Mouse (Mus musculus) large intestine, adult 2 months (tissue): Measurements from ENCODE around the gene Intu. TPM values are rescaled to one million over a fixed set of nuclear protein-coding genes. Genes with fewer than 3 reads are reported as not detected.

ENCODE experiments used
- DNase-seq: peaks from one replicate; pipeline ENCODE4 v3.0.0-alpha.2; 2012; ENCODE audit warnings: low read depth, low spot score
- WGBS: fragments of 180-500 bp; shearing (Covaris S2); methylation state at CpG from one replicate; pipeline ENCODE4 v1.1.7; 2018; 5-methylcytosine and 5-hydroxymethylcytosine counted together
- polyA plus RNA-seq: library from polyadenylated mRNA; depleted of rRNA; stranded (reverse); fragments of >200 nt; gene quantifications from 2 replicates; pipeline ENCODE4 v1.2.3, GENCODE M21; 2012; rRNA removed

Intu gene
- polyA plus RNA-seq, 1 experiment = 1.0 TPM

DNA sequence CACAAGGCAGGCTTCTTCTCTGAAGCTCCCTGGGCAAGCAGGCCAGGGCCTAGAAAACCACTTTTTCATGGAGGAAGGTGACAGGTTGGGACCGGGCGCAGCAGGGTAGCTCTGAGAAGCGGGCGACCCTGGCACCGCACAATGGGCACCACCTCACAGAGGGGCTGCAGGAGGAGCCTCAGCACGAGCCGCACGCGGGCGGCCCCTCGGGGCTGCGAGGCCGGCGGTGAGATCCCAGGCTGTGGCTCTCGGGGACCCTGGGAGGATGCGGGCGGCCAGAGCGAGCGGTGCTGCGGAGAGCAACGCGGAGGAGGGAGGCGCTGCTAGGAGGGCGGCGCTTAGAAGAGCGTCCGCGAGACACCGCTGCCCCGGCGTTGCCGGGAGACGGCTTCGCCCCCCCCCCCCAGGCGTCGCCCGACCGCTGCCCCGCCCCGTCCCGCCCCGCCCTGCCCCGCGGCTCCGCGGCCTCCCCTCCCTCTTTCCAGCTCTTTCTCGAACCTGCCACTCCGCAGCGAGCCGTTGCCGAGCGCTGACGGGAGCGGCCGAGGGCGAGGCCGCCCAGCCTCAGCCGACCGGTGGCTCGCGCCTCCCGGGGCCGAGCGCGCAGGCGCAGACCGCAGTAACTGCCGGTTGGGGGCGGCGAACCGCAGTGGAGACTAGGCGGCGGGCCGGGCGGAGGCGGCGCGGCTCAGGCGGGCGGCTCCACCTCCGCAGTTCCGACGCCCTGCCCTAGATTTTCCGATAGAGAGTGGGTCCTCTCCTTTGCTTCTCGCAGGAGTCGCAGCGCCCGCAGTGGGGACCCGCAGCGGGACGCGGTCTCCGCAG, 214.0 kb downstream of the Intu start:
- WGBS = under 1% methylated on average over 84 of the region's 93 CpGs

DNA sequence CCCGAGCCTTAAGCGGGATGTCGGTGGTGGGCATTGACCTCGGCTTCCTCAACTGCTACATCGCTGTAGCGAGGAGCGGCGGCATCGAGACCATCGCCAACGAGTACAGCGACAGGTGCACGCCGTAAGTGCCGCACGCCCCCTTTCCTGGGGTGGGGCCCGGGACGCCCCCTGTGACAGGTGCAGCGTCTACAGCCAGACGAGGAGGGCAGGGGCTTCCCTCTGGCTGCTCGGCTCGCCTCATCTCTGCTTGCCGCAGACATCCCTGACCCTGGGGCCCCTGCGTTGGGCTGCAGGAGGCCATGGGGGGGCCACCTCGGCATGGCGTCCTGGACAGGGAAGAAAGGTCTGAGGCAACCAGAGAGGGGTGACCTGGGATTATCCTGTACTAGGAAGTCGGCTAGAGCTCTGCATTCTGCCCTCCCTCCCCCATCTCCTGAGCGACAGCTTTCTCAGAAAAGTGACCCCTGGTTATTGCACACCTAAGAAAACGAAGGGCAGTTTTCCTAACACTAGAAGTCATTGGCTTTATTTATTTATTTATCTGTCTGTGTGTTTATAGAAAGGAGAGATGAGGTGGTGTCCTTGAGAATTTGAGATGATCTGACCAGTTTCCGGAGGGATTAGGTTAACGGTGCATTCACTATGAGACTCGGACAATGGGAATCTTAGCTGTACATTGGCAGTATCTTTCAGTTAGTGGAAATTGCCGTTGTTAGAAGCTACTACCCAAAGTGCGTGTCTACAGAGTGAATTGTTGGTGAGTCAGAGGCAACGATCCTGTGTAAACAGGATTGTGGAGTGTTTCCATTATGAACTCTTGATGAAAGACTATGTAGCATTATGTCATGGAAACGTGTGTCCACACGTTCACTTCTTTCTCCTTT, 214.8 kb downstream of the Intu start:
- DNase-seq = peak; percentile 44
- WGBS = under 1% methylated on average over 37 of the region's 37 CpGs

More for the DNA sequence above, 214.0 kb downstream of the Intu start:
- peak; percentile 55 for DNase-seq

Other genes with a start within 250 kb of the Intu start
- not detected in 2 replicates for gene Slc25a31, start 177.6 kb downstream of the Intu start, polyA plus RNA-seq
- gene Hspa4l, start 213.2 kb downstream of the Intu start, polyA plus RNA-seq = 3.6 and 6.0 TPM in 2 replicates